Mouse (Mus musculus) CH12.LX (cell line): ENCODE results near the gene Sgpl1.

Experiments used
- BHLHE40 ChIP-seq: IDR thresholded peaks from 2 replicates; pipeline ENCODE4 v1.6.1; 2011; ENCODE audit warnings: mild to moderate bottlenecking, low read depth, low read length, improper control_type of control experiment
- CTCF ChIP-seq, 2 experiments: IDR thresholded peaks in 1 of 2; conservative IDR thresholded peaks in 1 of 2; 2 replicates each; pipeline ENCODE4 v1.5.1; 2011 to 2012; ENCODE audit warnings: low read depth in 2 of 2, low read length in 2 of 2, improper control_type of control experiment in 1 of 2, inconsistent platforms in 1 of 2, mild to moderate bottlenecking in 1 of 2, moderate library complexity in 1 of 2
- JUN ChIP-seq: IDR thresholded peaks from 2 replicates; pipeline ENCODE4 v1.6.1; 2011; ENCODE audit warnings: low read depth, mild to moderate bottlenecking, low read length, improper control_type of control experiment, moderate library complexity; ENCODE audit not compliant: insufficient read depth
- JUND ChIP-seq: conservative IDR thresholded peaks from 2 replicates; pipeline ENCODE4 v1.6.1; 2011; ENCODE audit warnings: low read depth, low read length, improper control_type of control experiment
- PAX5 ChIP-seq: IDR thresholded peaks from 2 replicates; pipeline ENCODE4 v1.6.1; 2012; ENCODE audit warnings: low read length, inconsistent platforms, mixed read lengths
- POLR2A ChIP-seq: IDR thresholded peaks from 2 replicates; pipeline ENCODE4 v1.6.1; 2011; ENCODE audit warnings: low read depth, mild to moderate bottlenecking, improper control_type of control experiment, low read length
- USF1 ChIP-seq: IDR thresholded peaks from 2 replicates; pipeline ENCODE4 v1.6.1; 2014; ENCODE audit warnings: low read depth, mild to moderate bottlenecking, inconsistent platforms, low read length, improper control_type of control experiment
- ZC3H11A ChIP-seq: IDR thresholded peaks from 2 replicates; pipeline ENCODE4 v1.6.1; 2012; ENCODE audit warnings: low read depth, mild to moderate bottlenecking, inconsistent platforms, low read length, improper control_type of control experiment

GRCm38 (mm10) chr10:61068436-61069192 is 78.9 kb downstream of the Sgpl1 start:
- peak; percentile 46 to 84 for TF ChIP-seq CTCF (conservative IDR thresholded peaks at IDR 0.05 in 1 of 2, IDR thresholded peaks at IDR 0.05 in 1 of 2; ENCODE audit: low read depth in 2 of 2, low read length in 2 of 2)
- TF ChIP-seq POLR2A = no peak
- TF ChIP-seq USF1 = no peak
- no peak for TF ChIP-seq BHLHE40
- no peak for TF ChIP-seq PAX5
- TF ChIP-seq JUN = no peak
- TF ChIP-seq ZC3H11A = no peak
- TF ChIP-seq JUND = no peak
